Mouse (Mus musculus) heart, postnatal 0 days (tissue): Measurements from ENCODE around the gene Slc25a28.

Experiments used
- CTCF ChIP-seq: IDR thresholded peaks from 2 replicates; pipeline ENCODE4 v1.5.1; 2016; ENCODE audit warnings: antibody characterized with exemption, control low read depth, low read depth
- EP300 ChIP-seq: IDR thresholded peaks from 2 replicates; pipeline ENCODE4 v1.6.1; 2016; ENCODE audit warnings: antibody characterized with exemption, low read depth

DNA sequence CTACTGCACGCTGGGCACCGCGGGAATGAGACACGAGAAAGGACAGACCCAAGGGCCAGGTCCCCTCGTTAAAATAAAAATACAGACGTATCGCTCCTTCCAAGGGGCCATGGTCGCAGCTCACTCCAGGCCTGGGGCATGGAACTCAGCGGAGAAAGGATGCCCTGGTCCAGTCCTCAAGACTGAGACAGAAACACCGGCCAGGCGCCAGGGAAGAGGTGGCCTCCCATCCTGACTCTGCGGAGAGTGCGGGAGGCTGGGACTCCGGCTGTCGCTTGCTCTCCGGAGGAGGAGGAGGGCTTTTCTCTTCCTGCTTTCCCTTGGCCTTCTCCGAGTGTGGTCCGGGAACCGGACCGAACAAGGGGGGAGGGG is 59.6 kb downstream of the Slc25a28 start:
- TF ChIP-seq CTCF (no peak), EP300 (no peak)
